Mouse (Mus musculus): ENCODE results near the gene Fam53b.

Gene Fam53b

DNA sequence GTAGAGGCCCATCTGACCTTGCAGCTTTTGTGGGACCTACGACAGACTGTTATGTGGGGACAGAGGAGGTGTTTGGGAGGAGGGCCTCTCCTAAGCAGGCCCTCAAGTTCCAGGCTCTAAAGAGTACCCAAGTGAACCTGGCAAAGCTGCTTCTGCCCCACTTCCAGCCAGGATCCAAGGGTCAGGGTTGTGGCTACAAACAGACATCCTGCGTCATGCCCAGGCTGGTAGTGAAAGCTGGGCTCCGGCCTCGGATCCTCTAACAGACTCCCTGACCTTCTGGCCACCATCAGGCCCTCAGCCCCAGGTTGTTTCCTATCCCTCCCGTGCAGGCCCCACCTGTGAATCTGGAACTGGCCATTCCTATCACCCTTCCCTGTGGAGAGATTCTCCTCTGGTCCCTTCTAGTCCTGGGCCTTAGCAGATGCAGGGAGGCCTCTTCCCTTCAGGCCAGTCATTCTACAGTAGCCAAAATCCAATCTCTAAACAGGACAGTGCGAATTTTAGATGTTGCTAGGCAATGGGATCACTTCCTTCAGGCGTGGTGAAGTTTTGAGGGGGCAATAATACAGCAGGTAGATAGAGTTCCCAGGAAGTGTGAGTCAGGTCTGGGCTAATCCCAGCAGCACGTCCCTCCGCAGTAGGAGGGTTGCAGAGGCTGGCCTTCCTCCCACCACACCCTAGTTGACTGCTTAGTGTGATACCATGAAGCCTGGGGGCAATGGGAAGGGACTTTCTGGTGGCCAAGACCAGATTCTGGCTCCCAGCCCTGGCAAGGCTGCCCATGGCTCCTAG, 110.0 kb downstream of the Fam53b start:
- DNase-seq = no peak

DNA sequence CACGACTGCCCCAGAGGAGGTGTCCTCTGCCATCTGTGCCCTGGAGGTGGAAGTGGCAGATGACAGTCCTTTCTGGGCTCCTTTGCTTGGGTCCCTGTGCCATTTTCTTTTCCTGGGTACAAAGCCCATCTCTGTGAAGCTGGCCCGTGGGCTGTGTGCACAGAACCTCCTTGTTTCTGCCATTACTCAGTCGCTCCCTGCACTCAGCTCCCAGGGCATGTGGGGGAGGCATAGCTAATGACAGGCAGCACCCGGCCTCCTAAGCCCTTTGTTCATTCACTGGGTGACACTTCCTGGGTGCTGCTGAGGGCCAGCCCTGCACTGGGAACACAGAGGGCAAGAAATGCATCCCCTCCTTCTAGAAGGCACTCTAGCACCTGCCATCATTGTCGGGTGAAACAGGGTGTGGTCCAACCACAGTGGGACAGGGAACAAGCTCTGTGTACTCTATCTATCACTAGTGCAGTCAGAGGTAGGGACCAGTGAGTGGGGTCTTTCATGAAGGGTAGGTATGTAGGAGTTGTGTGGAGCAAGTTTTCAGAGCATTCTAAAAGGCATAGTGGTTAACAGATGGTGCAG, 111.1 kb downstream of the Fam53b start:
- DNase-seq = no peak

DNA sequence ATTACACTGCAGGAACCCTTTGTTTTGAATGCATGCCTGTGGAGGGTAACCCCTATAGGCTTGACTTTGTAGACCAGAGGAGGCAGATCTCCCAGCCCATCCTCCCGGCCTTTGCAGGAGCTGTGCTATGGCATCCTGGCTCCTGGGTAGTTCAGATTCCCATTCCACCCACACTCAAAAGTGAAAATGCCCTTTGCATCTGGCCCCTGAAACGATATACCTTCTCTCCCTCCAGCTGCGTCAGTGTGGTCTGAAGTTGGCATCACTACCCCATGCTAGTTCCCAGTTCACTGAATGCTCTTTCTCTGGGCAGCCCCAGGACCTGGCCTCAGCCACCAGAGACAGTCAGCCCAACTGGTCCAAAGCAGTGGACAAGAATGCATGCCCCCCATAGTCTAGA, 111.7 kb downstream of the Fam53b start:
- DNase-seq = no peak

DNA sequence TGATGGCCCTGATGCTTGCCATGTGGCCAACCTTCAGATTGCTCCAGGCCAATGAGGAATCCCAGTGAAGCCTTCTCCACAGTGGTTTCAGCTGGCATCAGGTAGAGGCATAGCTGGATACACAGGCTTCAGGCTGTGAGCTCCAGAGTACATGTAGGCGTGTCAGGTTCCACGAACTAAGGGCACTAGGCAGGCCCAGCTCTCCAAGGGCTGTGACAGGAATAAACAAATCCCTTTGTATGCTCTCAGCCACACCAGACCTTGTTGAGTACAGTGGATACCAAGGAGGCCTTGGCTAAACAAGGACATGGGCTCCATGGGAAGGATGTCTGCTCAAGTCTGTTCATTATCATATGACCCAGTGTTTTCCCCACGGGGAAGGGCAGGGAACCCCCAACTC, 112.3 kb downstream of the Fam53b start:
- DNase-seq = no peak

DNA sequence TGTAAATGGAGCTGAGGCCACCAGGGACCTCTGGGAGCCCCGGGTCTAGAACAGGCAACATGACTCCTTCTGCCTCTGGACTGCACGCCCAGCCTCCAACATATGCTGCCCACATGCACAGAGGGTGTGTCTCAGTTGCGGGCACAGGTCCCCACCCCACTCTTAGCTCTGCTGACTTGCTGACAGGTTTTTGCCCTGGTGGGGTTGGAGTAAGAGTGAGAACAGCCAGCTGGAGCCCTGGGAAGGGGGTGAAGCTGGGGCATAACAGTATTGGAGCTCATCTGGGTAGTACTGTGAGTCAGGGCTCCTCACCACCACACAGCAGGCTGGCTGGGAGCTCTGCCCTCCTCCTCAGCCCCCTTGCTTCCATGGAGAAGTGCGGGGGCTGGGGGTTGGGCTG, 113.6 kb downstream of the Fam53b start:
- no peak for DNase-seq

DNA sequence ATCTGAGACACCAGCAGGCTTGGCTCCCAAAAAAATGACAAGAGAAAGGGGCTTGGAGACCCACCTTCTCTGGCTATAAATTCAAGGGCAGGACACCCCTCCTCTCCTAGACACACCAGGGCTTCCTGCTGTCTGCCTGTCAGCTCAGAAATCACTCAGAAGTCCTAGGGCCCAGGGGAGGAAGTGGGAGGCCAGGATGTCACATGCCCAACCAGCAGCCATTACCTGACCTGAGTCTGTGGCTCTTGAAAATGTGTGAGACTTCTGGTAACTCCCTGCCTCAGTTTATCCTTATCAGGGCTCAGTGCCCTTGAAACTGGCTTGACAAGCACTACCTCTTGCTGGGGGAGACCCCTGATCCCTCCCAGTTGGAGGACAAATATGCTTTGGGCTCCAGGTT, 114.0 kb downstream of the Fam53b start:
- DNase-seq = no peak

DNA sequence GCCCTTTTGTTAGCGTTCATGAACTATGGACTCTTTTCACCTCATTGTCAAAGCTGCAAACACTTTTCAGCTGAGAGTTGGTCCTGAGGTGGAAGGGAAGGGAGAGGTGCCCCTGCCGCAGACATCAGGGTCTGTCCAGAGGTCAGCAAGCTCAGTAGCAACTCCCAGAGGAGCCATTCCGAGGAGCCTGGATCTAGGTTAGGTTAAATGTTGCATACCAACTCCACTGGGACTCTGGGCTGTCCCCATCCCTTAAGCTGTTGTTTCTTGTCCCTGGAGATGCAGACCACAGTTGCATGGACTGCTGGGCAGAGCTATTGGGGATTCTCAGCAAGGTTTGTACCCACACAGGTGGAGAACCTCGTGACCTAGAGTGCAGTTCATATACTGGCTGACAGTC, 114.5 kb downstream of the Fam53b start:
- no peak for DNase-seq

DNA sequence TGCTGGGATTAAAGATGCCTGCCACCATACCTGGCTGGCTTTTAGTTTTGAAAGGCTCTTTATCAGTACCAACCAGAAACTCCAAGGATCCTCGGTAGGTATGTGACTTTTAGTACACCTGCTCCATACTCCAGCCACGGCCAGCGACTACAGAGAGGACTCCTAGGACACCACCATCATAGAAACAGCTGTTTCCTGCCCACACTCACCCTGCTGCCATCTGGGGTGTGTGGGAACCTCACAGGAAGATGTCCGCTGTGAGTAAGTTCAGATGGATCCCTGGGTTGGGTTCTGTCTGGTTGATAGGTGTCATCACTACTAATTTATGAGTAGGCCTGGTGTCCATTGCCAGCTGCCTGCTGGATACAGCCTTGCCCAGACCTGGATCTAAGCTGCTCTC, 114.9 kb downstream of the Fam53b start:
- DNase-seq = no peak

DNA sequence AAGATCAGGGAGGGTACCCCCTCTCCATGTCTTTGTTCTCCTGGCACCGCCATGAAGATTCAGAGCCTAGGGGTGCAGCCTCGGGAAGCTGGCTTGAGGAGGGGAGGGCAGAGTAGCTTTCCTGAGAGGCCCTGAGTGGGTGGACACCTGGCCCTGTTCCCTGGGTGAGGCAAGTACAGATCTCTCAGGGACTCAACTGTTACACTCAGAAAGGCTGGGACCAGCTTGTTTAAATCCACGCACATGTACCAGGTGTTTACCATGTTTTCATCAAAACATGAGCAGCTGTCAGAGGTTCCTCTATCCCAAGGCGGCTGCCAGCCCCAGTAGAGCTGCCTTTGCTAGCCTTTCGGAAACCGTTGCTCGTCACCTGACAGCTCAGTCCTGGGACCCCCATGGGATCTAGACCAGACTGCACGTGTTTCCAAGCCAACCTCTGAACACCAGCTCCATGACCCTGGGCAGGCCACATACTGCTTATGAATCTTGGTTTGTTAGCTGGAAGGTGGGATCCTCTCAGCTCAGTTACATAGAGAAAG, 116.4 kb downstream of the Fam53b start:
- no peak for DNase-seq

DNA sequence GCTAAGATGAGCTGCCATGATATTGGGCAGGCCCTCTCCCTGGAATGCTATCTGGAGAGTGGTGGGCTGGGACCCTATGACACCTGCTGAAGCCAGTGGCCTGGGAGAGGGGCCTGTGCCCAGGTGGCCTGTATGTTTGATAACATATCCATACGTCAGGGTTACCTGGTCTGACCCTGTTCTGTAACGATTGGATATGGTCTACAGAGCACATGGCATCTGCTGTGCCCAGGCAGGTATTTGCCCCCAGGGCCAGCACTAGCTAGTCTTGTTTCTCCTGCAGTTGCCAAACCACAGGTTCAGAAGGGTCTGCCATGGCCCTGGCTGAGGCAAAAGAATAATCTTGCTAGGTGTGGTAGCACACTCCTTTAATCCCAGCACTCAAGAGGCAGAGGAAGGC, 120.1 kb downstream of the Fam53b start:
- DNase-seq = no peak

DNA sequence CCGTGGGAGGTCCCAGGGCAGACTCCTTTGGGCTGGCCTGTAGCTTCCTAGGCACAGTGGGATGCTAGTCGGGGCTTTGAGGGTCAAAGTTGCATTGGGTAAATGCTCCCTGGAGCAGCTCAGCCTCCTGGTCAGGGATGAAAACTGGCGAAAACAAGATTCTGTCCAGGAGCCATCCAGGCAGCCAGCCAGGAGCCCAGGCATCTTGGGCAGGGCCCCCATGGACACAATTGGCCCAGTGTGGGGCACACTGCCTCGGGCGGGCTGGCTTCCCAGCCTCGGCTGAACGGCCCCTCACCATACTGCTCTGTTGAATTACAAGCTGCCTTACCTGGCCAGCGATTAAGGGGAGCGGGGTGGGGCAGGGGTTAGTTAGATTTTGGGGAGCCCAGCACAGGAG, 121.0 kb downstream of the Fam53b start:
- DNase-seq = no peak

DNA sequence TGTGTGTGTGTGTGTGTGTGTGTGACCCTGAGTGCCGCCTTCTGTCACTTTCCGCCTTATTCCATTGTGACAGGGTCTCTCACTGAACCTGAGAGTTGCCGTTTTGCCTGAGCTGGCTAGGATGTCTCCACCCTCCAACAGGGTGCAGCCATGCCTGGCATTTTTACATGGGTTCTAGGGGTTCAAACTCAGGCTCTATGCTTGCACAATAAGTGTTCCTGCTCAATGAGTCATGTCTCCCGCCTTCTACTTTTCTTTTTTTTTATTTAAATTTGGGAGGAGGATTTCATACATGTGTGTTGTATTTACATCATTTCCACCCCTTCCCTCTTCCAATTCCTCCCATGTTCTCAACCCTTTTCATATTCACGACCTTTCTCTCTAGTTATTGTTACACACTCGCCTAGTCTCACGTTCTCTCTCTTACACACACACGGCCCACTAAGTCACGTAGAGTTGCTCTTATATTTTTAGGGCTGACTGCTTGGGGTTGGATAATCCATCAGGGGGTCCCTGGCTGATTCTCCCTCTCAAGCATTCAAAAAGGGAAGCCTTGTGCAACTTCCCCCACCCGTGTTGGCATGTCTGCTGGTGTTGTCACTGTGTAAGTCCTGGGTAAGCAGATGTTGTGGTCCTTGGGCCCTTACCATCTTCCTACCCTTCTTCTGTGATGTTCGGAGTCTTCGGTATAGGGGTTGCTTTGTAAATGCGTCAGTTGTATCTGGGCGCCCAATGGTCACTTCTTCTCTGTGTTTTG, 122.8 kb downstream of the Fam53b start:
- no peak for DNase-seq

DNA sequence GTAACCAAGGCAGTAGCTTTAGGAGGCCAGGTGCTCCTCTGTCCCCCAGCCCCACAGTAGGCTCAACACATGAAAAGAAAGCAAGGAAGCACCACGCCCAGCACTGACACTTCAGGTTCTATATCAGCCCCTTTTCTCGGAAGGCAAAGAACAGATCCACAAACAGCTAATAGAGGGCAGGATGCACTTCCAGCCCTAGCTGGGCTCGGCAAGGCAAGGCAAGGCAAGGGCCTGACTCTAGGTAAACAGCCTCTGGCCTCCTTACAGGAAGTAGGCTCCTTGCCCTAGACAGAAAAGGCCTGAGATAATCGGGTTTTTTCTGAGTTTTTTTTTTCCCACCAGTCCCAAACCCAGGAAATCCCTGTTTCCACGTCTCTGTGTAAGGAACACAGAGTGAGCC, 124.0 kb downstream of the Fam53b start:
- no peak for DNase-seq

DNA sequence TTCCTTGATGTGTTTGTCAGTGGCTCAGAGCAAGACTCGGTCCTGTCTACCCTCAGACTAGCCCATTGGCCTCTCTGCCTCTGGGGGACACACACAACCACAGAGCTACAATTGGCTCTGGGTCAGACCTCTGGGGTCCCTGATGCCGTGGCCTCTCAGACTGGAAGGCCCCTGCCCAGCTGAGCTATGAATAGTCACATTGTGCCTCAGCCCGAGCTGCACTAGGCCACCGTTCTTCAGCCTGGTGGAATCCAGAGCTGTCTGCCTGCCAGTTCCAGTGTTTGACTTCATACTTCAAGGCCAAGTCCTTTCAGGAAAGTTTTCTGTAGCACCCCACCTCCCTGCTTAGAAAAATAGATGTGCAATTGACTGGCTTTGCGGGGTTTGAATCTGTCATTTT, 125.0 kb downstream of the Fam53b start:
- DNase-seq = no peak

DNA sequence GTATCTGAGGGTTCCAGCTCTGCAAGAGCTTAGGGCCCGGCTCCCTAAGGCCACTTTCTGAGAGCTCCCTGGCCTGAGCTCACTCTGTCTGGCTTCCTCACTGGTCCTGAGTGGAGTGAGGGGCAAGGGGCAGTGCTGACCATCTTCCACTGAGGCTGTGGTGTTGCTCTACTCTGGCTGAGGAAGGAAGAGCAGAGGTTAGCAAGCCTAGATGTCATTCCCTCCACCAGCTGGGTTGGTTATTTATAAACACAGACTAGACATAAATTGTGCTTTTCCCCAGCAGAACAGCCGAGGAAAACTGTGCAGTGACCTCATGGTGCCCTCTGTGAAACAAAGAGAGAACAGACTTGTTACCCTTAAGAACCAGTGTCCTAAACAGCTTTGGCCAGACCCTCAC, 125.8 kb downstream of the Fam53b start:
- DNase-seq = no peak

DNA sequence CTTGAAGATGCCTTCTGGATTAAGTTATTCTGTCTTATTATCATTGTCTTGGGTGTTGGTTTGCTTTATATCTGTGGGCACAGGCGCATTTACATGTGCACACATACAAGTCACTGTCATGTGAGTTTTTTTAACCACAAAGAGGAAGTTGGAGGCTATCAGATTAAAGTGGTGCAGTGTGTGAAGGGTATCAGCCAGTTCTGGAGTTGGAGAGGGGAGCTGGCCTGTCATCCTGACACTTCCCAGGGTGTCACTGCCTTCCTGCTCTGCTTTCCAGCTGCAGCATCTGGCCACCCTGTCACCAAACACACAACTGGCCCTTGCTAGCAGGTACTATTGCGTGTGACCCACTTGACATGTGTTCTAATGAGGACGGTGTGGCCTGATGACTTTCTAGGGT, 127.2 kb downstream of the Fam53b start:
- DNase-seq = no peak

DNA sequence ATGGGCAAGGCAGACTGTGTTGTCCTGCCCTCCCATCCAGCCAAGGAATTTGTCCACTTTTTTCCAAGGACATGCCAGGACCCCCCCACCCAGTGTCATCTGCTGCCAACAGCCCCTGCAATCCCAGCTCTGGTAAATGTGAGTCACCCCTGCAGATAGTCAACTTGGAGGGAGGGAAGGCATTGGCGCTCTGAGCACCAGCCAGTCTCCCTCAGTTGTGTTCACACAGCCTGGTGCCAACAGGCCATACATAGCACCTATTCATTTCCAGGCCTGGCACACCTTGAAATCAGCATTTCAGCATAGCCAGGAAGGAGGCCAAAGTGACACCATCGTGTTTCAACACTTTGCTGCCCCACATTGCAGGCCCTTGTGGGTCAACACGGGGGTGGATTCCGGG, 129.8 kb downstream of the Fam53b start:
- no peak for DNase-seq

DNA sequence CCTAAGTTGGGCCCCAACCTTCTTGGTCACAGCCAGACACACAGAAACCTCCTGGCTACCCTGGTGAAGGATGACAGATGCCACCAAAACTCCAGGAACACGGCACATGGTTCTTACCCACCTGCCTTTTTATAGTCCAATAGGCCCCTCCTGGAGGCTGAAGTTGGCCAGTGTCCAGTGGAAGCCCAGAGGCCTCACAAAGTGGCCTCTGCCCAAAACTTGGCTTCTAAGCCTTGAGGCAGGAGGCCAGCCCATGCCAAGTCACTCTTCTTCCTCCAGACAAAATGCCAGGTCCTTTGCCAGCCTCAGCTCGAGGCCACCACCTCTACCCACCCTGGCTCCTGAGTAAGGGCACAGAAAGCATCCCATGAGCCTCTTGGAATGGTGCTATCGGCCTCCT, 130.8 kb downstream of the Fam53b start:
- DNase-seq = no peak

DNA sequence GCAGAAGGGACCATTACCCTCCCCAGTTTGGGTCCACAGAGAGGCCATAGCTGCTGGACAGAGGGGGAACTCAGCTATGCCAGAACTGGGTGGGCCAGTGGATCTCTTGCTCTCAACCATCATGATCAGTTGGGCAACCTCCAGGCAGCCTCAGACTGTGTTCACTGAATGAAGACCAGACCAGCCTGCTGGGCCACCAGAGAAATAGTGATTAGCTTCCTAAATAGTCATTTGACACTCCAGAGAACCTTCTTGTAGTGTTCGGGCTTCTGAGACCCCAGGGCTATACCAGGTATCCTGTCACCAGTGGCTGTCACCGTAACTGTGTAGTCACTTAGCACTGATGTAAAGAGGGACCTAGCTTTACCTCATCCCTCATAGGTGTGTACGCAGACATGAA, 131.3 kb downstream of the Fam53b start:
- no peak for DNase-seq

DNA sequence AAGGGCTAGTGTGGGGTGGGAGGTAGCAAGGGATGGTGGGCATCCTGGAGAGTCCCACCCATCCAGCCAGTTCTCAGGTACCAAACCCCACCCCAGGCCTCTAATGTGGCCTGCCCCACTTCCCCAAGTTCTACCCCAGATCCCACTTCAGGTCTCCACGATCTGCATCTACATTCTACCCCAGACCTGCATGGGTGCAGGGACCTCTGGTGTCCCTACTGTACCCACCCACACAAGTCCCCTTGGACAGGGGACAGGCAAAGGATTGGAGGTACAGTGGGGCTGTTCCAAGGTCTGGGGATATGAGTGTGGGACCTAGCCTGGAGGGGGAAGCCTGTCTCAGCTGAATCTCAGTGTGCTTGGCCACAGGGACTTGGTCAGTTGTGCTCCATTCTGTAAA, 131.9 kb downstream of the Fam53b start:
- no peak for DNase-seq

DNA sequence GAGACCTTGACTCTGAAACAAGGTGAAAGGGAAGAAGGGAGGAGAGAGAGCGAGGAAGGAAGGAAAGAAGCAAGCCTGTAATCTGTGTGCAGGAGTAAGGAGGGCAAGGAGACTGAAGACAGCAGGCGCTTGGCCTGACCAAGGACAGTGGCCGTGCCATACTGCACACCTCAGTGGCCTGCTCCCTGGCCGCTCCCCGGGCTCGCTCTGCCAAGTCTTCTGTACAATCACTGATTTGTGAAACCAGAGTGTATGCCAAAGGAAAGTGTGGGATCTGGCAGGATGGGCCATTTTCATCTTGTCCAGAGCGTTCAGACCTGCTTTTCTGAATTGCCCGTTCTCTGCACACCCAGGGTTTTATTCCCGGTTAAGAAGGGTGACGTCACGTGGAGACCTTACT, 132.4 kb downstream of the Fam53b start:
- no peak for DNase-seq

DNA sequence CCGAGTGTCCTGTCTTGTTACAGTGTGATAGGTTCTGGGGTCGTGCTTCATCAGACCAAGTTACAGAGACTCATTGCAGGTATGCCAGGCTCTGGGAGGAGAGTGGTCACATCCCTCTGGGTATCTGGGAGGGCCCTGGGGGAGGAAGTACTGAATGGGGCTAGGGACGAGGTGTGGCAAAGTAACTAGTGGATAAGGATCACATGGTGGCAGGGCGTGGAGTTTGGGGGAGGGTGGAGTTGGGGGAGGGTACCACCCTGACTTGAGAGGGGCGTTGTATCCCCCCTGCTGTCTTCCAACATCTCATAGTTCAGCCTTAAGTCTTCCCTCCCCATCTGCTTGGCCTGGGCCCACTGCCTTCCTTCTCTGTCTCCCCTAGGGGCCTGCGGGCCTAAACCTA, 134.1 kb downstream of the Fam53b start:
- no peak for DNase-seq

DNA sequence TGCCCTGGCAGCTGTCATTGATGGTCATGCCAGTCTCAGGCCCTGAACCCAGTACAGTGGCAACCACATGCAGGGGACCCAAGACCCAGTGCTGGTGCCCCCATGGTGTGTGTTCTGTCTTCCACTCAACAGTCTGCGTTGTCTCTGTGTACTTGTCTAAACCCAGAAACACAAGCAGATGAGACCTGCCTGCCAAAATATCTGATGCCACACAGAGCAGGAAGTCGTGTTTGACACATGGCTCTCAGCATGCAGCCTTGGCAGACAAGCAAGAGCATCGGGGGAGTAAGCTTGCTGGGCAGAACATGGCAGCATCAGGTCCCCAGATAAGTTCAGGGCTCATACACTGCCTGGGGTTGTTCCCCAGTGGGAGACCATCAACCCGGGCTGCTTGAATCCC, 134.6 kb downstream of the Fam53b start:
- no peak for DNase-seq

DNA sequence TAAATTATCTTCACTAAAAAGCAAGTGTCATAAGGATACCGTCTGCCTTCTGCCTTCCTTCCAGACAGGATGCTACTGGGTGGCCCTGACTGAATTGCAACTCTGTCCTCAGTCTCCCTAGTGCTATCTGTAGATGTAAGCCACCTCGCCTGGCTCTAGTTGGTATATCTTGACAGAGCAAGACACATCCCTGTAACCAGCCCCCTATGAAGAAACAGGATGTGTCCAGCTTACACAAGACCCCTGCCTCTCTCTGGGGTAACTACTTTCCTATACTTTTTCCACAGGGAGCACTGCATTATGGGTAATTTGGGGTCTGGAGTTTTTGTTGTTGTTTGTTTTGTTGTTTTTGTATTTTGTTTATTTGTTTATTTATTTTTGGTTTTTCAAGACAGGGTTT, 137.8 kb downstream of the Fam53b start:
- no peak for DNase-seq

Measured in thymus, adult 18-20 months (tissue).